Mouse (Mus musculus) fat pad, adult 2 months (tissue): ENCODE measurements around the gene Phb2.

Source experiments
- DNase-seq: peaks from one replicate; pipeline ENCODE4 v3.0.0-alpha.2; 2011; ENCODE audit warnings: low read depth, low spot score; ENCODE audit errors: extremely low read depth

Phb2 gene

GRCm38 (mm10) chr6:124719354-124719978 is 7.3 kb downstream of the Phb2 start:
- no peak for DNase-seq

GRCm38 (mm10) chr6:124720904-124721303 is 8.8 kb downstream of the Phb2 start:
- DNase-seq = no peak

- DNase-seq = no peak
Observed at GRCm38 (mm10) chr6:124722876-124723473, 10.8 kb downstream of the Phb2 start.

- no peak for DNase-seq
Observed at GRCm38 (mm10) chr6:124723541-124723940, 11.4 kb downstream of the Phb2 start.

GRCm38 (mm10) chr6:124724472-124724871 is 12.3 kb downstream of the Phb2 start:
- DNase-seq = no peak

- DNase-seq = no peak
Observed at GRCm38 (mm10) chr6:124728621-124729020, 16.5 kb downstream of the Phb2 start.

GRCm38 (mm10) chr6:124729850-124730705 is 17.9 kb downstream of the Phb2 start:
- DNase-seq = no peak

- no peak for DNase-seq
Observed at GRCm38 (mm10) chr6:124731038-124731437, 18.9 kb downstream of the Phb2 start.

- DNase-seq = no peak
Observed at GRCm38 (mm10) chr6:124732476-124733370, 20.6 kb downstream of the Phb2 start.

- no peak for DNase-seq
Observed at GRCm38 (mm10) chr6:124734417-124734816, 22.3 kb downstream of the Phb2 start.

- no peak for DNase-seq
Observed at GRCm38 (mm10) chr6:124737040-124737439, 24.9 kb downstream of the Phb2 start.

GRCm38 (mm10) chr6:124738511-124739023 is 26.4 kb downstream of the Phb2 start, which contains the start of gene Ptpn6:
Gene Ptpn6 (minus strand): TSS chr6:124738714.
- peak; percentile 74 for DNase-seq

GRCm38 (mm10) chr6:124739231-124739796 is 27.2 kb downstream of the Phb2 start:
- DNase-seq = no peak

- no peak for DNase-seq
Observed at GRCm38 (mm10) chr6:124740211-124740887, 28.2 kb downstream of the Phb2 start.

GRCm38 (mm10) chr6:124740888-124741761 is 29.0 kb downstream of the Phb2 start, which contains the start of gene Grcc10:
Gene Grcc10 (minus strand): TSS chr6:124741374.
- DNase-seq = peak; percentile 65

- no peak for DNase-seq
Observed at GRCm38 (mm10) chr6:124741842-124742241, 29.7 kb downstream of the Phb2 start.

- no peak for DNase-seq
Observed at GRCm38 (mm10) chr6:124742839-124743514, 30.8 kb downstream of the Phb2 start.

GRCm38 (mm10) chr6:124743647-124744046 is 31.5 kb downstream of the Phb2 start:
- DNase-seq = no peak
